ENCODE assay signal across 10 mouse cellular contexts in the genomic region with DNA sequence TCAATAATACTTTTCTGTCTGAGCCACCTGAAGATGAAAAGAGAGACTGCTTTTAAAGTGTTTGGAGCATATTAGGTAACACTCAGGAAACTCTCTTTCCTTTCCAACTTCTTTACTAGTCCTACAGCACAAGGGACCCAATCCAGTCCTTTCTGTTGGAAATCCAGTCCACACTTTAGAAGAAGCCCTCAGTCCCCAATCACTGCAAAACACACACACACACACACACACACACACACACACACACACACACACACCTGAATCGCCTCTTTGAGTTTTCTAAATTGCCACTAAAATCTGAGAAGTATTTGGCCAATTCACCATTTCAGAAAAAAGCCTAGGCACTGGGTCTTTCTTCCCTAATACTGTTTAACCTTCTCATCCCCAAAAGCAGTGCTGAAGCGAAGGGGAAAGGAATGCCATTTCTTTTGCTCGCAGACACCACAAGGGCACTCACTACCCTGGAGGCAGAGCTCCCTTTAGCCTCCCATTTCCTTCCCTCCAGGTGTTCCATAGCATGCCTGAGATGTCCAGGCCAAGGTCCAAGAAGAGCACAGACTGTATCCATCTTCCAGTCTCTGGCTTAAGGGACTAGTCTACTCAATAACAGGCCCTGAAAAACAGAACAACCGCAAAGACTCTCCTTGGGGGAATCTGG. TPM values are rescaled to one million over a fixed set of nuclear protein-coding genes. Genes with fewer than 3 reads are reported as not detected.
A peak's percentile ranks its signal among the peaks of the same experiment; 100 is the strongest.
DNase-seq lines count a peak whose midpoint lies in the region; ATAC-seq and TF ChIP-seq lines count a peak whose summit lies in the region.
"Had no signal": no experiment of that assay in that cellular context is flagged by ENCODE, and none has a peak within 500 bp of the region (broad histone marks: within the 10 kb centered on the region; RNA-seq: fewer than 3 reads in every experiment).

No protein-coding gene starts in this region.

- no peak overlapping the region for H3K27ac ChIP-seq in forebrain, postnatal 0 days (ENCODE audit: low read depth, low read length)
- no peak overlapping the region for H3K27ac ChIP-seq in lung, embryonic 16.5 days (ENCODE audit: low read length)
- H3K27ac ChIP-seq: heart, embryonic 15.5 days; liver, embryonic 13.5 days had no signal

- H3K4me1 ChIP-seq in forebrain, postnatal 0 days (ENCODE audit: insufficient read depth), result no peaks in the 10 kb centered on the region
- 0 out of 2 replicates have a peak, but pooled peaks cover 2% of the 10 kb centered on the region for H3K4me1 ChIP-seq in lung, embryonic 16.5 days (replicated peaks; ENCODE audit: control insufficient read depth, insufficient read depth, low read length)
- H3K4me1 ChIP-seq: heart, embryonic 15.5 days; liver, embryonic 13.5 days had no signal

- H3K4me2 ChIP-seq in forebrain, postnatal 0 days (ENCODE audit: low read depth), result no peak overlapping the region
- peak overlapping the region; percentile 32 for H3K4me2 ChIP-seq in lung, embryonic 16.5 days (ENCODE audit: low read depth, low read length)
- H3K4me2 ChIP-seq: heart, embryonic 15.5 days; liver, embryonic 13.5 days had no signal

- no peaks in the 10 kb centered on the region for H3K36me3 ChIP-seq in forebrain, postnatal 0 days (ENCODE audit: insufficient read depth)
- no peaks in the 10 kb centered on the region for H3K36me3 ChIP-seq in lung, embryonic 16.5 days (ENCODE audit: control insufficient read depth, insufficient read depth, low read length)
- H3K36me3 ChIP-seq: heart, embryonic 15.5 days; liver, embryonic 13.5 days had no signal

- DNase-seq in kidney, adult 9 months, result peak; percentile 18
- DNase-seq in kidney, adult 18-20 months, result no peak
- peak; percentile 10 for DNase-seq in embryo, embryonic 10 days (ENCODE audit: low spot score)
- peak; percentile 50 for DNase-seq in forebrain, postnatal 0 days
- DNase-seq in thymus, postnatal 14 days, result no peak
- DNase-seq in cerebellum, postnatal 36 days, result no peak
- DNase-seq in thymus, postnatal 25 days, result no peak
- DNase-seq: liver, embryonic 13.5 days had no signal

- no peak for TF ChIP-seq CTCF in forebrain, postnatal 0 days (IDR thresholded peaks at IDR 0.05; ENCODE audit: low read depth)

- no peak overlapping the region for H3K9ac ChIP-seq in forebrain, postnatal 0 days
- no peak overlapping the region for H3K9ac ChIP-seq in lung, embryonic 16.5 days (ENCODE audit: low read length)
- H3K9ac ChIP-seq: heart, embryonic 15.5 days; liver, embryonic 13.5 days had no signal

- H3K4me3 ChIP-seq in forebrain, postnatal 0 days (ENCODE audit: low read depth, low read length), result no peak overlapping the region
- H3K4me3 ChIP-seq in lung, embryonic 16.5 days (ENCODE audit: low read length), result no peak overlapping the region
- H3K4me3 ChIP-seq: heart, embryonic 15.5 days; liver, embryonic 13.5 days had no signal

- no peaks in the 10 kb centered on the region for H3K27me3 ChIP-seq in forebrain, postnatal 0 days (ENCODE audit: insufficient read depth, low read length)
- H3K27me3 ChIP-seq in lung, embryonic 16.5 days (ENCODE audit: control insufficient read depth, insufficient read depth, low read depth, low read length), result no peaks in the 10 kb centered on the region; the same call in 1 of the 2 replicates
- H3K27me3 ChIP-seq: heart, embryonic 15.5 days had no signal

- no peaks in the 10 kb centered on the region for H3K9me3 ChIP-seq in forebrain, postnatal 0 days (ENCODE audit: low read length)
- H3K9me3 ChIP-seq in lung, embryonic 16.5 days (ENCODE audit: control insufficient read depth, low read length), result no peaks in the 10 kb centered on the region
- H3K9me3 ChIP-seq: heart, embryonic 15.5 days; liver, embryonic 13.5 days had no signal

- 37% methylated on average over 4 of the region's 4 CpGs for WGBS in forebrain, postnatal 0 days
- WGBS in lung, embryonic 16.5 days, result 22% methylated on average over 4 of the region's 4 CpGs

- ATAC-seq in forebrain, postnatal 0 days, result no peak
- ATAC-seq in lung, embryonic 16.5 days (ENCODE audit: low read depth), result peak; percentile 23; the same call in 1 of the 2 replicates

RNA-seq across cellular contexts. Expression of gene Gpc4, which starts 28.4 kb away (rescaled TPM):
- 3.9 and 4.8 TPM in 2 replicates for total RNA-seq in forebrain, postnatal 0 days (2014; rRNA removed)
- polyA plus RNA-seq in forebrain, postnatal 0 days (2015; fragmentation: Nextera tagmentation; extraction: Ambion mirVana), result 10.7 and 12.7 TPM in 2 replicates
- 48.4 and 50.8 TPM in 2 replicates for polyA plus RNA-seq in lung, embryonic 16.5 days (2015; fragmentation: Nextera tagmentation; extraction: Ambion mirVana)

Comparison
In these comparisons a context has a peak if more than half of its experiments do, and no peak if none do; other contexts are left out.
1. DNase-seq: peak in kidney, adult 9 months (single experiment), embryo, embryonic 10 days (single experiment) and forebrain, postnatal 0 days (single experiment); none in kidney, adult 18-20 months (single experiment), thymus, postnatal 14 days (single experiment), cerebellum, postnatal 36 days (0 of 2) and thymus, postnatal 25 days (single experiment).